Mouse (Mus musculus) small intestine, adult 2 months (tissue): ENCODE data around the gene Gdpgp1.

Source experiments
- CTCF ChIP-seq: fragments of 200-500 bp; IDR thresholded peaks from 2 replicates; pipeline ENCODE4 v1.5.1; 2012; ENCODE audit warnings: low read depth, mild to moderate bottlenecking, control low read depth, inconsistent platforms, low read length, moderate library complexity, mixed read lengths; ENCODE audit not compliant: insufficient replicate concordance, insufficient read length; ENCODE audit errors: extremely low read depth
- POLR2A ChIP-seq: fragments of 200-500 bp; IDR thresholded peaks from 2 replicates; pipeline ENCODE4 v1.6.1; 2012; ENCODE audit warnings: low read depth, mild to moderate bottlenecking, control low read depth, inconsistent platforms, low read length, moderate library complexity

- TF ChIP-seq CTCF (no peak), POLR2A (0 out of 2 replicates have a peak, but pooled peaks have one; percentile 2)
Measured at GRCm38 (mm10) chr7:80192226-80193061, 40.2 kb upstream of the Gdpgp1 start.
